9 mouse cellular contexts compared by ENCODE assay signal in the genomic region with DNA sequence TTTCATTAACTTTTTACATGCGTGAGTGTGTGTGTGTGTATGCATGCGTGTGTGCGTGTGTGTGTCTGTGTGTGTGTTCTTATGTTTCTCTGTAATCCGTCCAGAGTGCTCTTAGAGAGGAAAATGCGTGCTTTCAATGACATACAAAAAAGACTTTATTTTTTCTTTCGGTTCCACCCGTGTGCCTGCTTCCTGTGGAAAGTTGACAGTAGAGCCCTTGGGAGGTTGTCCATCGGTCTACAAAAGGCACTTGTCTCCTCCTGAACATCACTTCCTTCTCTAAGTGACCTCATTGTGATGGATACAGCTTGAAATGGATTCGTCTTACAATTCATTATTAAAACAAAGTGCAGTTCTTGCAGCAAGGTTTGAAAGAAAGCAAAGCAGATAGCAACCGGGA. TPM values are rescaled to one million over a fixed set of nuclear protein-coding genes. Genes with fewer than 3 reads are reported as not detected.
DNase-seq lines count a peak whose midpoint lies in the region; ATAC-seq and TF ChIP-seq lines count a peak whose summit lies in the region.
"Had no signal": no experiment of that assay in that cellular context is flagged by ENCODE, and none has a peak within 500 bp of the region (broad histone marks: within the 10 kb centered on the region; RNA-seq: fewer than 3 reads in every experiment).

No protein-coding gene starts in this region.

- peak overlapping the region; percentile 48 for H3K4me2 ChIP-seq in lung, embryonic 15.5 days
- H3K4me2 ChIP-seq in embryonic facial prominence, embryonic 15.5 days (replicated peaks): peak overlapping the region; percentile 35
- H3K4me2 ChIP-seq in neural tube, embryonic 13.5 days: peak overlapping the region; percentile 15

- peak overlapping the region; percentile 37 for H3K4me3 ChIP-seq in gastrocnemius, adult 2 months
- H3K4me3 ChIP-seq in lung, embryonic 15.5 days: peak overlapping the region; percentile 6; the same call in 1 of the 2 replicates
- H3K4me3 ChIP-seq in embryonic facial prominence, embryonic 15.5 days (replicated peaks): 0 out of 2 replicates have a peak overlapping the region, but pooled peaks have one; percentile 7
- no peak overlapping the region for H3K4me3 ChIP-seq in neural tube, embryonic 13.5 days

- H3K27ac ChIP-seq in gastrocnemius, adult 2 months: 0 out of 2 replicates have a peak overlapping the region, but pooled peaks have one; percentile 0
- H3K27ac ChIP-seq in lung, embryonic 15.5 days: no peak overlapping the region
- no peak overlapping the region for H3K27ac ChIP-seq in embryonic facial prominence, embryonic 15.5 days (replicated peaks)
- no peak overlapping the region for H3K27ac ChIP-seq in neural tube, embryonic 13.5 days (replicated peaks)

- H3K9ac ChIP-seq in lung, embryonic 15.5 days: peak overlapping the region; percentile 10; the same call in 1 of the 2 replicates
- no peak overlapping the region for H3K9ac ChIP-seq in embryonic facial prominence, embryonic 15.5 days
- H3K9ac ChIP-seq in neural tube, embryonic 13.5 days: no peak overlapping the region

- H3K4me1 ChIP-seq in lung, embryonic 15.5 days: peaks cover 27% of the 10 kb centered on the region
- peaks cover 13% of the 10 kb centered on the region for H3K4me1 ChIP-seq in embryonic facial prominence, embryonic 15.5 days
- 0 out of 2 replicates have a peak, but pooled peaks cover 3% of the 10 kb centered on the region for H3K4me1 ChIP-seq in neural tube, embryonic 13.5 days (replicated peaks)

- no peaks in the 10 kb centered on the region for H3K27me3 ChIP-seq in lung, embryonic 15.5 days
- no peaks in the 10 kb centered on the region for H3K27me3 ChIP-seq in embryonic facial prominence, embryonic 15.5 days
- H3K27me3 ChIP-seq in neural tube, embryonic 13.5 days: peaks cover 13% of the 10 kb centered on the region

- TF ChIP-seq CTCF in gastrocnemius, adult 2 months (IDR thresholded peaks at IDR 0.05): no peak

- no peak for DNase-seq in gastrocnemius, adult 2 months
- DNase-seq in gastrocnemius, adult 8-10 months (ENCODE audit: low spot score in 2 of 2): no peak
- no peak for DNase-seq in lung, postnatal 14 days
- DNase-seq in Muller cell, postnatal 12 days (ENCODE audit: inconsistent ontology term): no peak
- DNase-seq in cerebellum, adult 11 months: no peak
- DNase-seq: thymus, adult 18-20 months had no signal

- 41% methylated on average over 10 of the region's 10 CpGs for WGBS in lung, embryonic 15.5 days
- 41% methylated on average over 10 of the region's 10 CpGs for WGBS in embryonic facial prominence, embryonic 15.5 days
- WGBS in neural tube, embryonic 13.5 days: 59% methylated on average over 10 of the region's 10 CpGs

- intact Hi-C loops in gastrocnemius, adult 2 months (cut with DNase I): loop anchor here (5.0 kb wide), 2 partner anchors 217 to 287 kb away; a partner anchor contains a TSS

- H3K36me3 ChIP-seq in lung, embryonic 15.5 days: no peaks in the 10 kb centered on the region
- H3K36me3 ChIP-seq in embryonic facial prominence, embryonic 15.5 days: no peaks in the 10 kb centered on the region
- no peaks in the 10 kb centered on the region for H3K36me3 ChIP-seq in neural tube, embryonic 13.5 days

- ATAC-seq in lung, embryonic 15.5 days (ENCODE audit: borderline replicate concordance, extremely low read depth, low FRiP score, low TSS enrichment): no peak
- no peak for ATAC-seq in embryonic facial prominence, embryonic 15.5 days (ENCODE audit: insufficient number of reproducible peaks, low FRiP score, low TSS enrichment, low read depth)
- no peak for ATAC-seq in neural tube, embryonic 13.5 days (ENCODE audit: low read depth)

- H3K9me3 ChIP-seq in lung, embryonic 15.5 days: no peaks in the 10 kb centered on the region
- H3K9me3 ChIP-seq in embryonic facial prominence, embryonic 15.5 days (replicated peaks): no peaks in the 10 kb centered on the region
- H3K9me3 ChIP-seq in neural tube, embryonic 13.5 days: no peaks in the 10 kb centered on the region

RNA-seq across cellular contexts. Expression of a gene that starts 1.6 kb away (rescaled TPM):
- total RNA-seq in gastrocnemius, adult 2 months (2021): 1 to 10 TPM; 7.8 to 9.5 TPM
- 1 to 10 TPM; 7.2 to 8.1 (median 7.8) TPM for total RNA-seq in gastrocnemius, adult 8-10 months (2022)
- 10.3 and 10.4 TPM in 2 replicates for polyA plus RNA-seq in lung, embryonic 15.5 days (2015; fragmentation: Nextera tagmentation; extraction: Ambion mirVana)
- 22.3 and 24.6 TPM in 2 replicates for polyA plus RNA-seq in embryonic facial prominence, embryonic 15.5 days (2015; fragmentation: Nextera tagmentation; extraction: Ambion mirVana)
- 11.9 and 13.0 TPM in 2 replicates for polyA plus RNA-seq in neural tube, embryonic 13.5 days (2015; fragmentation: Nextera tagmentation; extraction: Ambion mirVana)
